Mouse (Mus musculus) hindbrain, embryonic 11.5 days (tissue): ENCODE measurements at regions not wholly inside any gene's neighbourhood (a gene's known extent, or its start where the extent isn't known, plus 50 kb on each side); places are given as distances from the start of the nearest gene placed in this dataset.

Experiments used
- ATAC-seq: fragments of 200-750 bp; cut with Nextera tagmentation; 2 replicates; pipeline ENCODE4 v1.8.0; 2017; ENCODE audit warnings: mild to moderate bottlenecking, moderate TSS enrichment, moderate library complexity; ENCODE audit not compliant: low FRiP score
- DNase-seq: peaks from one replicate; pipeline ENCODE4 v3.0.0-alpha.2; 2015; ENCODE audit warnings: low spot score
- H3K27ac ChIP-seq: fragments of 300-500 bp; sonication (generic); 2 replicates; pipeline ENCODE4 v1.5.1; 2014; ENCODE audit warnings: mild to moderate bottlenecking, low read depth, low read length
- H3K27me3 ChIP-seq: fragments of 300-500 bp; sonication (generic); 2 replicates; pipeline ENCODE4 v1.6.1; 2014; ENCODE audit warnings: mild to moderate bottlenecking, low read length, moderate library complexity, mixed read lengths; ENCODE audit not compliant: control insufficient read depth, insufficient read depth
- H3K36me3 ChIP-seq: fragments of 300-500 bp; sonication (generic); 2 replicates; pipeline ENCODE4 v1.6.1; 2014; ENCODE audit warnings: mild to moderate bottlenecking, low read length, moderate library complexity, mixed read lengths; ENCODE audit not compliant: control insufficient read depth, insufficient read depth
- H3K4me1 ChIP-seq: fragments of 300-500 bp; sonication (generic); replicated peaks from 2 replicates; pipeline ENCODE4 v1.6.1; 2014; ENCODE audit warnings: low read length, mixed read lengths; ENCODE audit not compliant: control insufficient read depth, insufficient read depth
- H3K4me2 ChIP-seq: fragments of 300-500 bp; sonication (generic); replicated peaks from 2 replicates; pipeline ENCODE4 v1.6.1; 2014; ENCODE audit warnings: mild to moderate bottlenecking, low read depth, low read length
- H3K4me3 ChIP-seq: fragments of 300-500 bp; sonication (generic); 2 replicates; pipeline ENCODE4 v1.5.1; 2014; ENCODE audit warnings: low read depth, low read length
- H3K9ac ChIP-seq: fragments of 300-500 bp; sonication (generic); 2 replicates; pipeline ENCODE4 v1.6.1; 2014; ENCODE audit warnings: low read depth, low read length
- H3K9me3 ChIP-seq: fragments of 300-500 bp; sonication (generic); 2 replicates; pipeline ENCODE4 v1.6.1; 2016; ENCODE audit warnings: low read length; ENCODE audit not compliant: control insufficient read depth
- WGBS: fragments of 180-500 bp; shearing (Covaris S2); extraction: QIAGEN DNeasy Blood & Tissue Kit; methylation state at CpG from one replicate; pipeline ENCODE4 v1.1.7; 2014; 5-methylcytosine and 5-hydroxymethylcytosine counted together

DNA sequence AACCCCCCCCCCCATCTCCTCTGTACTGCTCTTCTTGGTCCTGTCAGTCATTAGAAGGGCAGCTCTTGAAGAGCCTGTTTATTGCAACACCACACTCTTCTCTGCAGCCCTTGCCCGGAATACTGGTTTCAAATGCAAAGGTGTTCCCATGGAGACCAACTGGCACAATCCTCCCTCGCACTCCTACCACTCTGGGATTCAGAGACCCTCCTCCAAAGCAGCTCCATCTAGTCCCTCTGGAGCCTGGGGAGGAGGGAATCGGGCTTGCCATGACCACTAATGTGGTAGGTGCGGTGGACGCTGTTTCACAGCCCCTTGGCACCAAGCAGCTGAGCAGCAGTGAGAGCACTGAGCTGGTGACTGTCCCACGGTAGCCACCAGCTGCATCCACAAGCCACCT is 83.1 kb downstream of the Stk35 start:
- Histone ChIP-seq H3K36me3 (no peaks in the 10 kb centered on the region), H3K27ac (no peak overlapping the region), H3K9me3 (no peaks in the 10 kb centered on the region), H3K4me1 (no peaks in the 10 kb centered on the region), H3K4me2 (no peak overlapping the region), H3K9ac (no peak overlapping the region), H3K4me3 (no peak overlapping the region), H3K27me3 (no peaks in the 10 kb centered on the region)
- DNase-seq: no peak
- ATAC-seq: no peak
- WGBS: 38% methylated on average over 6 of the region's 6 CpGs

GRCm38 (mm10) chr2:129884316-129884715 is 84.0 kb downstream of the Stk35 start:
- no peaks in the 10 kb centered on the region for H3K27me3 ChIP-seq
- no peaks in the 10 kb centered on the region for H3K9me3 ChIP-seq
- 85% methylated on average over 3 of the region's 3 CpGs for WGBS
- H3K4me1 ChIP-seq: no peaks in the 10 kb centered on the region
- H3K4me2 ChIP-seq: no peak overlapping the region
- H3K9ac ChIP-seq: no peak overlapping the region
- H3K4me3 ChIP-seq: no peak overlapping the region
- DNase-seq (no peak), ATAC-seq (no peak)
- H3K36me3 ChIP-seq: no peaks in the 10 kb centered on the region
- H3K27ac ChIP-seq: no peak overlapping the region

GRCm38 (mm10) chr2:129885536-129885935 is 85.2 kb downstream of the Stk35 start:
- H3K27ac ChIP-seq: no peak overlapping the region
- H3K4me2 ChIP-seq: no peak overlapping the region
- H3K4me3 ChIP-seq: no peak overlapping the region
- H3K27me3 ChIP-seq: no peaks in the 10 kb centered on the region
- H3K36me3 ChIP-seq: no peaks in the 10 kb centered on the region
- no peak for DNase-seq
- ATAC-seq: no peak
- WGBS: 91% methylated on average over 7 of the region's 7 CpGs
- H3K9me3 ChIP-seq: no peaks in the 10 kb centered on the region
- H3K9ac ChIP-seq: no peak overlapping the region
- H3K4me1 ChIP-seq: no peaks in the 10 kb centered on the region

GRCm38 (mm10) chr2:129893231-129893630 is 92.9 kb downstream of the Stk35 start:
- 67% methylated on average over 7 of the region's 7 CpGs for WGBS
- no peak overlapping the region for H3K4me2 ChIP-seq
- no peak for DNase-seq

DNA sequence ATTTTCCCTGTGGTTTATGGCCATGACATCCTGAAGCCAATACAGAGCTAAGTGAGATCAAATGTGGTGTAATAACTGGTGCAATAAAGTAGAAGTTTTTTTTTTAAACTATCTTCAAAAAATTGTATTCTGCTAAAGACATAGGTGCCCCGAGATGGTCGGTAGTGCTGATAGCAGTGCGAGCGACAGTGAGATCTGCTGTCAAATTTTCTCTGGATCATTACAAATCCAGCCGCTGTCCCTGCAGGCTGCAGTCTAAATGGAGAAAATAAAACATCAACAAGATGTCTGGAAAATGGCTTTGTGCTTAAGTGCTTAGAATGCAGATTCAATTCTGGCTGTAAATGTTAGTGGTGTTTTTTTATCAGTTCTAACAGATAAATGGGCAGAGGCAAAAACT is 93.5 kb downstream of the Stk35 start:
- Histone ChIP-seq H3K4me2 (no peak overlapping the region), H3K9ac (no peak overlapping the region), H3K4me3 (no peak overlapping the region), H3K27ac (no peak overlapping the region), H3K36me3 (no peaks in the 10 kb centered on the region), H3K4me1 (no peaks in the 10 kb centered on the region), H3K27me3 (no peaks in the 10 kb centered on the region), H3K9me3 (no peaks in the 10 kb centered on the region)
- 93% methylated on average over 5 of the region's 5 CpGs for WGBS
- ATAC-seq (no peak), DNase-seq (no peak)

More at GRCm38 (mm10) chr2:129893231-129893630, 92.9 kb downstream of the Stk35 start:
- no peak overlapping the region for H3K9ac ChIP-seq
- H3K36me3 ChIP-seq: no peaks in the 10 kb centered on the region
- no peaks in the 10 kb centered on the region for H3K4me1 ChIP-seq
- H3K9me3 ChIP-seq: no peaks in the 10 kb centered on the region
- H3K27me3 ChIP-seq: no peaks in the 10 kb centered on the region
- no peak overlapping the region for H3K27ac ChIP-seq
- no peak for ATAC-seq
- no peak overlapping the region for H3K4me3 ChIP-seq

DNA sequence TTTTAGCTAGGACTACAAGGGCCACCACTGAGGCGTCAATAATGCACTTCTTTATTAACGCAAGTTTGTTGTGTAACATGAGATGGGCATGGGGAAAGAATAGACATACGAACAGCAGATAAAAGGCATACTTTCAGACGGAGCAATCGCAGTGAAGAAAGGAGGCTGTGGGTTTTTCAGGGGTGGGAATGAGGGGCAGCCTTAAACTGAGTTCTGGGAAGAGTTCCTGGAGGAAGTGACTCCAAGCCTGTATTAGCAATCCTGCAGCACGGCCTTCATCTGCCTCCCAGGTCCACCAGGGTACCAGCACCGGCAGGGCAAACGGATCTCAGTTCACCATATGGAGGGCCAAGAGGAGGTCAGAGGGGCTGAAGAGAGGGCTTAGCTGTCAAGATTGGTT is 94.6 kb downstream of the Stk35 start:
- H3K36me3 ChIP-seq: no peaks in the 10 kb centered on the region
- no peak for DNase-seq
- no peak overlapping the region for H3K27ac ChIP-seq
- 75% methylated on average over 8 of the region's 8 CpGs for WGBS
- no peaks in the 10 kb centered on the region for H3K9me3 ChIP-seq
- H3K9ac ChIP-seq: no peak overlapping the region
- H3K27me3 ChIP-seq: no peaks in the 10 kb centered on the region
- H3K4me3 ChIP-seq: no peak overlapping the region
- H3K4me1 ChIP-seq: no peaks in the 10 kb centered on the region
- H3K4me2 ChIP-seq: no peak overlapping the region
- no peak for ATAC-seq

- Histone ChIP-seq H3K4me2 (no peak overlapping the region), H3K4me3 (no peak overlapping the region), H3K9ac (no peak overlapping the region), H3K27me3 (no peaks in the 10 kb centered on the region), H3K4me1 (no peaks in the 10 kb centered on the region), H3K9me3 (no peaks in the 10 kb centered on the region), H3K36me3 (no peaks in the 10 kb centered on the region), H3K27ac (no peak overlapping the region)
- 93% methylated on average over 6 of the region's 6 CpGs for WGBS
- no peak for DNase-seq
- ATAC-seq: no peak
Observed at GRCm38 (mm10) chr2:129895369-129895768, 95.1 kb downstream of the Stk35 start.

DNA sequence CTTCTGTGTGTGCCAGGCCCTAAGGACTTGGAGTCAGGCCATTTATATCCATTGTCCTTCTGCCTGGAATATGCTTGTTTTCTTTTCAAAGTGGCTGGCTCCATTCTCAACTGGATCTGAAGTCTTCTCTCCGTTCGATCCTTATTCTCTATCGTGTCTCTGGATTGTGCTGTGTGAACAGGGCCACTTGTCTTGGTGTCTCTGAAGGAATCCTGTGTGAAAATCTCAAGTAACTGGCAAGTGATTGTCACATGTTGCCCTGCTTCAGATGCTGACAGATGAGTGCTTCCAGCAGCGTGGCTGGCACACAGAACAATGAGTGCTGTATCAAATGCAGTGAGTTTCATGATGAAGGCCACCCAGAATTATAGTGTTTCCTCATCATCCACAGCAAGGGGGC is 96.4 kb downstream of the Stk35 start:
- Histone ChIP-seq H3K27me3 (no peaks in the 10 kb centered on the region), H3K4me3 (no peak overlapping the region), H3K9me3 (no peaks in the 10 kb centered on the region), H3K27ac (no peak overlapping the region), H3K9ac (no peak overlapping the region), H3K4me2 (no peak overlapping the region), H3K36me3 (no peaks in the 10 kb centered on the region), H3K4me1 (no peaks in the 10 kb centered on the region)
- WGBS: 86% methylated on average over 4 of the region's 4 CpGs
- DNase-seq (no peak), ATAC-seq (no peak)

GRCm38 (mm10) chr2:129903383-129904135 is 103.2 kb downstream of the Stk35 start:
- no peak overlapping the region for H3K4me2 ChIP-seq

More at GRCm38 (mm10) chr2:129903383-129904135, 103.2 kb downstream of the Stk35 start:
- no peak for DNase-seq
- WGBS: 76% methylated on average over 4 of the region's 4 CpGs
- no peak overlapping the region for H3K9ac ChIP-seq
- no peaks in the 10 kb centered on the region for H3K36me3 ChIP-seq
- no peak overlapping the region for H3K27ac ChIP-seq
- H3K9me3 ChIP-seq: no peaks in the 10 kb centered on the region
- H3K27me3 ChIP-seq: no peaks in the 10 kb centered on the region
- no peaks in the 10 kb centered on the region for H3K4me1 ChIP-seq
- H3K4me3 ChIP-seq: no peak overlapping the region
- no peak for ATAC-seq
